Mouse (Mus musculus): ENCODE measurements around the gene Git1. TPM values are rescaled to one million over a fixed set of nuclear protein-coding genes. Genes with fewer than 3 reads are reported as not detected.

Git1 gene
- polyA plus RNA-seq, 1 experiment from 2014 or later = 18.1 TPM

GRCm38 (mm10) chr11:77508068-77509021, 15.0 kb downstream of the Git1 start:
- Histone ChIP-seq H3K9me3 (ENCODE audit: control insufficient read depth, low read length) (no peaks in the 10 kb centered on the region), H3K9ac (ENCODE audit: low read depth, low read length) (peak overlapping the region; percentile 46; the same call in 1 of the 2 replicates), H3K4me3 (ENCODE audit: low read length) (peak overlapping the region; percentile 30), H3K4me1 (ENCODE audit: control insufficient read depth, insufficient read depth, low read length) (peaks cover 13% of the 10 kb centered on the region), H3K27me3 (ENCODE audit: control insufficient read depth, insufficient read depth, low read length) (no peaks in the 10 kb centered on the region), H3K4me2 (replicated peaks; ENCODE audit: low read depth, low read length) (peak overlapping the region; percentile 56), H3K36me3 (ENCODE audit: control insufficient read depth, insufficient read depth, low read length) (peaks cover 43% of the 10 kb centered on the region), H3K27ac (ENCODE audit: low read depth, low read length) (no peak overlapping the region)
- ATAC-seq (ENCODE audit: low FRiP score, low TSS enrichment) = peak; percentile 64
- 19% methylated on average over 48 of the region's 49 CpGs for WGBS

- peaks cover 18% of the 10 kb centered on the region for H3K27me3 ChIP-seq (ENCODE audit: control insufficient read depth, insufficient read depth, low read length)
- peaks cover 13% of the 10 kb centered on the region for H3K36me3 ChIP-seq (ENCODE audit: control insufficient read depth, insufficient read depth, low read length)
- H3K9ac ChIP-seq (ENCODE audit: low read depth, low read length) = no peak overlapping the region
- 62% methylated on average over 5 of the region's 5 CpGs for WGBS
- no peaks in the 10 kb centered on the region for H3K9me3 ChIP-seq (ENCODE audit: control insufficient read depth, low read length)
- peaks cover 31% of the 10 kb centered on the region for H3K4me1 ChIP-seq (ENCODE audit: control insufficient read depth, insufficient read depth, low read length)
- H3K4me2 ChIP-seq (replicated peaks; ENCODE audit: low read depth, low read length) = no peak overlapping the region
- ATAC-seq (ENCODE audit: low FRiP score, low TSS enrichment) = no peak
- no peak overlapping the region for H3K27ac ChIP-seq (ENCODE audit: low read depth, low read length)
- no peak overlapping the region for H3K4me3 ChIP-seq (ENCODE audit: low read length)
These were observed 18.0 kb downstream of the Git1 start for GRCm38 (mm10) chr11:77511336-77511735.

GRCm38 (mm10) chr11:77512891-77513810, 19.8 kb downstream of the Git1 start:
- peaks cover 28% of the 10 kb centered on the region for H3K4me1 ChIP-seq (ENCODE audit: control insufficient read depth, insufficient read depth, low read length)
- peak overlapping the region; percentile 74 for H3K4me2 ChIP-seq (replicated peaks; ENCODE audit: low read depth, low read length)
- ATAC-seq (ENCODE audit: low FRiP score, low TSS enrichment) = peak; percentile 60
- peak overlapping the region; percentile 69 for H3K4me3 ChIP-seq (ENCODE audit: low read length)
- no peaks in the 10 kb centered on the region for H3K9me3 ChIP-seq (ENCODE audit: control insufficient read depth, low read length)
- H3K27ac ChIP-seq (ENCODE audit: low read depth, low read length) = peak overlapping the region; percentile 73; the same call in 1 of the 2 replicates
- under 1% methylated on average over 74 of the region's 84 CpGs for WGBS
- peaks cover 27% of the 10 kb centered on the region for H3K27me3 ChIP-seq (ENCODE audit: control insufficient read depth, insufficient read depth, low read length)
- no peaks in the 10 kb centered on the region for H3K36me3 ChIP-seq (ENCODE audit: control insufficient read depth, insufficient read depth, low read length)
- peak overlapping the region; percentile 81 for H3K9ac ChIP-seq (ENCODE audit: low read depth, low read length)

GRCm38 (mm10) chr11:77513811-77514170, 20.4 kb downstream of the Git1 start:
- peak overlapping the region; percentile 54; the same call in 1 of the 2 replicates for H3K9ac ChIP-seq (ENCODE audit: low read depth, low read length)
- no peaks in the 10 kb centered on the region for H3K9me3 ChIP-seq (ENCODE audit: control insufficient read depth, low read length)
- ATAC-seq (ENCODE audit: low FRiP score, low TSS enrichment) = no peak
- peak overlapping the region; percentile 50 for H3K4me3 ChIP-seq (ENCODE audit: low read length)
- 6% methylated on average over 10 of the region's 10 CpGs for WGBS
- 0 out of 2 replicates have a peak overlapping the region, but pooled peaks have one; percentile 11 for H3K27ac ChIP-seq (ENCODE audit: low read depth, low read length)
- H3K36me3 ChIP-seq (ENCODE audit: control insufficient read depth, insufficient read depth, low read length) = no peaks in the 10 kb centered on the region
- H3K4me2 ChIP-seq (replicated peaks; ENCODE audit: low read depth, low read length) = peak overlapping the region; percentile 69
- H3K4me1 ChIP-seq (ENCODE audit: control insufficient read depth, insufficient read depth, low read length) = peaks cover 23% of the 10 kb centered on the region
- peaks cover 27% of the 10 kb centered on the region for H3K27me3 ChIP-seq (ENCODE audit: control insufficient read depth, insufficient read depth, low read length)

GRCm38 (mm10) chr11:77514281-77514831, 21.0 kb downstream of the Git1 start:
- H3K27ac ChIP-seq (ENCODE audit: low read depth, low read length) = 0 out of 2 replicates have a peak overlapping the region, but pooled peaks have one; percentile 1
- H3K9me3 ChIP-seq (ENCODE audit: control insufficient read depth, low read length) = no peaks in the 10 kb centered on the region
- H3K9ac ChIP-seq (ENCODE audit: low read depth, low read length) = peak overlapping the region; percentile 58
- peak overlapping the region; percentile 42 for H3K4me3 ChIP-seq (ENCODE audit: low read length)
- H3K27me3 ChIP-seq (ENCODE audit: control insufficient read depth, insufficient read depth, low read length) = peaks cover 27% of the 10 kb centered on the region
- H3K36me3 ChIP-seq (ENCODE audit: control insufficient read depth, insufficient read depth, low read length) = no peaks in the 10 kb centered on the region
- no peak for ATAC-seq (ENCODE audit: low FRiP score, low TSS enrichment)
- 11% methylated on average over 19 of the region's 19 CpGs for WGBS
- peak overlapping the region; percentile 87 for H3K4me2 ChIP-seq (replicated peaks; ENCODE audit: low read depth, low read length)
- H3K4me1 ChIP-seq (ENCODE audit: control insufficient read depth, insufficient read depth, low read length) = peaks cover 23% of the 10 kb centered on the region

GRCm38 (mm10) chr11:77514832-77515636, 21.7 kb downstream of the Git1 start, which contains the start of gene Abhd15:
Abhd15 (plus strand) TSS chr11:77515121.
- WGBS = under 1% methylated on average over 63 of the region's 72 CpGs
- Histone ChIP-seq H3K27me3 (ENCODE audit: control insufficient read depth, insufficient read depth, low read length) (peaks cover 27% of the 10 kb centered on the region), H3K9me3 (ENCODE audit: control insufficient read depth, low read length) (no peaks in the 10 kb centered on the region), H3K4me1 (ENCODE audit: control insufficient read depth, insufficient read depth, low read length) (peaks cover 23% of the 10 kb centered on the region), H3K4me2 (replicated peaks; ENCODE audit: low read depth, low read length) (peak within 1 kb of the TSS; percentile 87), H3K9ac (ENCODE audit: low read depth, low read length) (peak within 1 kb of the TSS; percentile 58), H3K27ac (ENCODE audit: low read depth, low read length) (0 out of 2 replicates have a peak within 1 kb of the TSS, but pooled peaks have one; percentile 1), H3K36me3 (ENCODE audit: control insufficient read depth, insufficient read depth, low read length) (no peaks in the 10 kb centered on the region), H3K4me3 (ENCODE audit: low read length) (peak within 1 kb of the TSS; percentile 50)
- ATAC-seq (ENCODE audit: low FRiP score, low TSS enrichment) = peak; percentile 58

- Histone ChIP-seq H3K9ac (ENCODE audit: low read depth, low read length) (peak within 1 kb of the TSS; percentile 58), H3K4me1 (ENCODE audit: control insufficient read depth, insufficient read depth, low read length) (peaks cover 23% of the 10 kb centered on the region), H3K4me2 (replicated peaks; ENCODE audit: low read depth, low read length) (peak within 1 kb of the TSS; percentile 87), H3K4me3 (ENCODE audit: low read length) (peak within 1 kb of the TSS; percentile 42), H3K9me3 (ENCODE audit: control insufficient read depth, low read length) (no peaks in the 10 kb centered on the region), H3K36me3 (ENCODE audit: control insufficient read depth, insufficient read depth, low read length) (no peaks in the 10 kb centered on the region), H3K27ac (ENCODE audit: low read depth, low read length) (0 out of 2 replicates have a peak within 1 kb of the TSS, but pooled peaks have one; percentile 1), H3K27me3 (ENCODE audit: control insufficient read depth, insufficient read depth, low read length) (peaks cover 27% of the 10 kb centered on the region)
- ATAC-seq (ENCODE audit: low FRiP score, low TSS enrichment) = 0 out of 2 replicates have a peak, but pooled peaks have one; percentile 0
- WGBS = 7% methylated on average over 39 of the region's 39 CpGs
These were observed 22.5 kb downstream of the Git1 start, which contains the start of gene Trp53i13 for GRCm38 (mm10) chr11:77515637-77516552. Trp53i13 (minus strand) TSS chr11:77515980.

Data from kidney, embryonic 14.5 days (tissue).